In the genomic region with DNA sequence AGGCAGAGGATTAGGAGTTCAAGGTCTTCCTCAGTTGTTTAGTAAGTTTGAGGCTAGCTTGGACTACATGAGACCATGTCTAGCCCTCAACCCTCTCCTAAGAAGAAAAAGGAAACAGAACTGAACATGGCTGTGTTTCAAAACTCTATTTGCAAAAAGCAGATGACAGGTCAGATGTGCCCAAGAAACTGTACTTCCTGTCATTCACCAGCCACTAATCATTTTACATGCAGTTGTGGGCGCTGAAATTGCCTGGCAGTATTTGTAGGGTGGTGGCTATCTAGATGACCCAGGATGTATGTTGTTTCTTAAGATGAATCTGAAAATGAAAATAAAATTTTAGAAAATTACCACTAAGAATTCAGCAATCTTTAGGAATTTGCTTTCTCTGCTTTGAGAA, we compare ENCODE assay signal across 17 mouse cellular contexts. TPM values are rescaled to one million over a fixed set of nuclear protein-coding genes. Genes with fewer than 3 reads are reported as not detected.
A peak's percentile ranks its signal among the peaks of the same experiment; 100 is the strongest.
DNase-seq lines count a peak whose midpoint lies in the region; ATAC-seq and TF ChIP-seq lines count a peak whose summit lies in the region.
"Had no signal": no experiment of that assay in that cellular context is flagged by ENCODE, and none has a peak within 500 bp of the region (broad histone marks: within the 10 kb centered on the region; RNA-seq: fewer than 3 reads in every experiment).

No protein-coding gene starts in this region.

- no peak overlapping the region for H3K27ac ChIP-seq in layer of hippocampus, adult 2 months
- H3K27ac ChIP-seq: embryonic facial prominence, embryonic 12.5 days; hindbrain, embryonic 15.5 days had no signal

- no peak for TF ChIP-seq CTCF in layer of hippocampus, adult 2 months (conservative IDR thresholded peaks at IDR 0.05)

- DNase-seq in layer of hippocampus, adult 2 months (ENCODE audit: low spot score in 2 of 2) = no peak
- DNase-seq in thymus, postnatal 36 days = no peak
- DNase-seq in MN1 (ENCODE audit: low spot score) = no peak
- DNase-seq: adrenal gland, adult 8-10 months; adrenal gland, postnatal 36 days; cerebellum, adult 11 months; cerebellum, adult 8-10 months; cerebellum, postnatal 14 days; gastrocnemius, postnatal 10 days; heart, postnatal 36 days had no signal

- no peak overlapping the region for H3K4me3 ChIP-seq in layer of hippocampus, adult 2 months
- H3K4me3 ChIP-seq: embryonic facial prominence, embryonic 12.5 days; heart, embryonic 12.5 days; hindbrain, embryonic 15.5 days had no signal

- peak; percentile 34 for ATAC-seq in CD4-positive, CD25-positive, alpha-beta regulatory T cell, adult 4 months
- ATAC-seq in common myeloid progenitor, adult 5-6 weeks (replicated peaks; ENCODE audit: low read depth, poor library complexity, severe bottlenecking) = peak; percentile 55
- peak; percentile 40 for ATAC-seq in megakaryocyte progenitor cell, adult 5-6 weeks (replicated peaks; ENCODE audit: poor library complexity)
- ATAC-seq: forebrain, embryonic 16.5 days had no signal

RNA-seq across cellular contexts. Expression of a gene that starts 14.8 kb away (rescaled TPM):
- 10 to 100 TPM; 25.4 to 28.0 TPM for polyA plus RNA-seq in CD4-positive, CD25-positive, alpha-beta regulatory T cell, adult 4 months (2017; shearing (Covaris generic))
- 33.6 and 39.0 TPM in 2 replicates for total RNA-seq in common myeloid progenitor, adult 5-6 weeks (2017)
- total RNA-seq in megakaryocyte progenitor cell, adult 5-6 weeks (2015) = 12.4 and 16.1 TPM in 2 replicates
- total RNA-seq in megakaryocyte progenitor cell, adult 5-6 weeks (2017) = 12.6 and 16.1 TPM in 2 replicates
- 100 to 1,000 TPM; 127 to 129 TPM for total RNA-seq in layer of hippocampus, adult 2 months (2021)
